Mouse (Mus musculus) T-helper 2 cell (primary cell): ENCODE data around the gene Olfr960.

Experiments used
- in situ Hi-C: fragments of 300-600 bp; cut with MboI, MseI; formaldehyde crosslinking; loops from one replicate; pipeline ENCODE4 v1.15.1; 2025; ENCODE audit warnings: high pct_unique_total_duplicates

The Olfr960 gene

GRCm38 (mm10) chr9:39621073-39621472, at the start of gene Olfr960:
Gene Olfr960, plus strand, starts transcription at chr9:39621373.
- in situ Hi-C loops: no loop called here

GRCm38 (mm10) chr9:39575469-39575868, 45.7 kb upstream of the Olfr960 start, which contains the start of gene Olfr959:
Gene Olfr959, minus strand, starts transcription at chr9:39575569.
- in situ Hi-C loops: no loop called here

GRCm38 (mm10) chr9:39577050-39577449, 44.1 kb upstream of the Olfr960 start:
- in situ Hi-C loops: no loop called here

GRCm38 (mm10) chr9:39602536-39603332, 18.4 kb upstream of the Olfr960 start:
- in situ Hi-C loops: loop anchor here (10.0 kb wide), 1 partner anchor 278 kb away; the partner anchor contains the start of gene Olfr948

- in situ Hi-C loops: loop anchor here (10.0 kb wide), 1 partner anchor 279 kb away; the partner anchor contains the start of gene Olfr948
Measured at GRCm38 (mm10) chr9:39603333-39603845, 17.8 kb upstream of the Olfr960 start.

GRCm38 (mm10) chr9:39603999-39604453, 17.1 kb upstream of the Olfr960 start, which contains the start of gene AW551984:
Gene AW551984, minus strand, starts transcription at chr9:39604403.
- in situ Hi-C loops: loop anchor here (10.0 kb wide), 1 partner anchor 279 kb away; the partner anchor contains the start of gene Olfr948

- in situ Hi-C loops: loop anchor here (10.0 kb wide), 1 partner anchor 284 kb away; the partner anchor contains the start of gene Olfr948
Measured at GRCm38 (mm10) chr9:39608497-39608896, 12.7 kb upstream of the Olfr960 start.

GRCm38 (mm10) chr9:39610355-39610754, 10.8 kb upstream of the Olfr960 start, which contains the start of gene Olfr148:
Gene Olfr148, plus strand, starts transcription at chr9:39610655.
- in situ Hi-C loops: no loop called here

- in situ Hi-C loops: no loop called here
Measured at GRCm38 (mm10) chr9:39611953-39612352, 9.2 kb upstream of the Olfr960 start.

- in situ Hi-C loops: no loop called here
Measured at GRCm38 (mm10) chr9:39623783-39624182, 2.6 kb downstream of the Olfr960 start.

GRCm38 (mm10) chr9:39624711-39625110, 3.5 kb downstream of the Olfr960 start:
- in situ Hi-C loops: no loop called here

- in situ Hi-C loops: no loop called here
Measured at GRCm38 (mm10) chr9:39629069-39629468, 7.9 kb downstream of the Olfr960 start.

- in situ Hi-C loops: no loop called here
Measured at GRCm38 (mm10) chr9:39633913-39634594, 12.9 kb downstream of the Olfr960 start.

GRCm38 (mm10) chr9:39644785-39645184, 23.6 kb downstream of the Olfr960 start, which contains the start of gene Olfr961:
Gene Olfr961, plus strand, starts transcription at chr9:39645085.
- in situ Hi-C loops: no loop called here

GRCm38 (mm10) chr9:39647382-39647781, 26.2 kb downstream of the Olfr960 start:
- in situ Hi-C loops: no loop called here

GRCm38 (mm10) chr9:39654756-39655396, 33.7 kb downstream of the Olfr960 start:
- in situ Hi-C loops: no loop called here

- in situ Hi-C loops: no loop called here
Measured at GRCm38 (mm10) chr9:39666905-39667304, 45.7 kb downstream of the Olfr960 start, which contains the start of gene Olfr963. Gene Olfr963, plus strand, starts transcription at chr9:39667205.

GRCm38 (mm10) chr9:39669723-39670122, 48.5 kb downstream of the Olfr960 start:
- in situ Hi-C loops: no loop called here
